Mouse (Mus musculus) embryo, embryonic 9.5 days (tissue): ENCODE measurements around the gene Kcnd1.
A peak's percentile ranks its signal among the peaks of the same experiment; 100 is the strongest.

Source experiments
- DNase-seq: peaks from one replicate; pipeline ENCODE4 v3.0.0-alpha.2; 2017; ENCODE audit errors: extremely low spot score

The Kcnd1 gene

GRCm38 (mm10) chrX:7854578-7854977 is 32.5 kb downstream of the Kcnd1 start:
- no peak for DNase-seq

DNA sequence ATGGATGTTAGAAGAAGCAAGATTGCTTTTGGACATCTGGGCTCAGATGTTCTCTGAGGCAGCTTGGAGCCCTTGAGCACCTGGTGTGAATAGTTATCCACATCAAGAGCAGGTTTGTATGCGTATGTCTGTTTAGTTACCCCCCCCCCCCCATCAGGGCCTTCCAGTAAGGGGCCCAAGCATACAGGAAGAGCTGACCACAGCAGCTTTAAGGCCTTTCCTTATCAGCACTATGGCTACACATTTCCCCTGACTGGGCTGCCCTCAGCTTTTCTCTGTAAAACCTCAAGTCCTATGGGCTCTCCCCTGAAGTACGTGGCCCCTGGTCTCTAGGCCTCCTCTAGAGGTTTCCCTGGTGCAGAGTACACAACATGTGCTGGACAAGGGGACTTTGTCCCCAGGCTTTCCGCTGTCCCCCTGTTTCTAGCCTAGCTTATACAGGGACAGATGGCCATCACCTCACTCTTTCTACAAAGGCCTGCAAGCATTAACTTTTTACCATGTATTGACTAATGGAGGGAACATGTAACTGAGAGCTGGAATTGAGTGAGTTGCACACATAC is 37.2 kb downstream of the Kcnd1 start:
- DNase-seq = no peak

DNA sequence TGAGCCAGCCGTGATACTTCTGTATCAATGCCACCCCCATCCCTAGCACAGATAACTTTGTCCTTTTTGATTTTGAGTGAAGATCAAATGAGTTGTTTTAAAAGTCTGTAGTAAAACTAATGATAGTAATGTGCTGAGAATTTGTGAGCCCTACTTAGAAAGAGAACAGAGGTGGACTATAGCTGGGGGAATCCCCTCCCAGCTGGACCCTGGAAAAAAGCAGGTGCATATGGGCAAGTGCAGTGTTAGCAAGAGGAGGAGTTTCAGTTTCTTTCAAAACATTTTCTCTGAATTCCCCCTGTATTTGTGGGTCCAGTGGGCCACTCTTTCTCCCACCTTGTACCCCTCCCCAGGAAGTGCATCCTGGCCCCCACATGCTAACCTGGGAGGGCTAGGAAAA is 41.1 kb downstream of the Kcnd1 start:
- no peak for DNase-seq

DNA sequence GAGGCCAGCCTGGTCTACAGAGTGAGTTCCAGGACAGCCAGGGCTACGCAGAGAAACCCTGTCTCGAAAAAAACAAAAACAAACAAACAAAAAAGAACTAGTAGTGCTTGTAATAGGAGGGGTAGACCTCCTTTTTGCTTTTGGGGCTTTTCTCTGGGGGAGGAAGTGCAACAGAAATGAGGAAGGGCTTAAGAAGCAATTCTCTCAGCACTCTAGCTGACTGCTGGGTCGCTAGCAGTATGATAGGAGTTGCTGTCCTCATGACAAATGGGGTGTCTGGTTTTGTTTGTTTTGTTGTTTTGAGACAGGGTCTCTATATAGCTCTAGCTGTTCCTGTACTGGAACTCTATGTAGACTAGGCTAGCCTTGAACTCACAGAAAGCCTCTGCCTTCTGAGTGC is 42.5 kb downstream of the Kcnd1 start:
- no peak for DNase-seq

- no peak for DNase-seq
Measured at GRCm38 (mm10) chrX:7865343-7865742, 43.3 kb downstream of the Kcnd1 start.

- DNase-seq = no peak
Measured at GRCm38 (mm10) chrX:7865786-7866185, 43.7 kb downstream of the Kcnd1 start.

DNA sequence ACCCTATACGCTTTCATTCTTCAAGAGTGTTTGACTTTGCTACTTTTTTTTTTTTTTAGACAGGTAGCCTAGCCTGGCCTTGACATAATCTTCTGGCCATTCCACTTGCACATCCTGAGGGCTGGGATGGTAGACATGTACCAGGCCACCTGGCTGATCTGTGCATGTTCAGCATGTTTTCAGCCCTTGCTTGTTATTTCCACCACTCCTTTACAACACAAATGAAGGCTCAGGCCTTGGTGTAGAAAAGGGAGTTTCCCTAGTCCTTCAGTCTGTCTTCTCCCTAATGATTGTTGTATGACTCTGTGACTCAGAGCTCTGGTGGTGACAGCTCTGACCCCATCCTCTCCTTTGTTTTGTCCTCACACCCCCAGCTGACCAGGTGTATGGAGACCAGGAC is 45.1 kb downstream of the Kcnd1 start:
- no peak for DNase-seq

DNA sequence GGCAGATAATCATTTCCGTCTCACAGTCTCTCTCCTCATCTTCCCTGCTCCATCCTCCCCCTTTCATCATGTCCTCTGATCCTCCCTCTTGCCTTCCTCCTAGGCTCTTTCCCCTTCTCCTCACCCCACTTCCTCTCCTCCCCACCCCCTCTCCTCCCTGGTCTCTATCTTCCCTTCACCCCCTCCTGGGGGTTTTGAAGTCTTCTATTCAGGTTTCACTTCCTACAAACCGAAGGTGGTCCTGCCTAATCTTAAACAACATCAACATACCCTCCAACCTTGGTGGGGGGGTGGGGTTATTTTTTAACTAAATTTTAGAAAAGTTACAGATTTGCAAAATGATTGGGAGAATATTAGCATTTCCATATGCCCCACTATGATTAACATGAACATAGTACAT is 46.4 kb downstream of the Kcnd1 start:
- no peak for DNase-seq

GRCm38 (mm10) chrX:7869826-7870225 is 47.7 kb downstream of the Kcnd1 start:
- no peak for DNase-seq

DNA sequence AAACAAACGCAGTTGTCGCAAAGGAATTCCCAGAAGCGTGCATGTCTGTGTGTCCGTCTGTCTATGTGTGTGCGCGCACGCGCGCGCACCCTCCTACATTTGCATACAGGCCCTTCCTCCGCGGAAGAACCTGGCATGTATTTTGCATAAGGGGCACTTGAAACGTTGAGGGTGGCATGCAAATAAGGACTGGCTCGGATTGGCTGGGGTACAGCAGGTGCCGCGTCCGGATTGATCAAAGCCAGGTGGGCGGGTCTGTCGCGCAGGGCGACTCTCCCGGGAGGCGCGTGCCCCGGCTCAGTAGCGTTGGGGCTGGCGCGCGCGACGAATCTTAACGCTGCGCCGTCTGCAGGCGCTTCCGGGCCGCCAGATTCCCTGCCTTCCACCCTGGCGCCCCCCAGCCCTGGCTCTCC is 55.9 kb downstream of the Kcnd1 start, which contains the start of gene Pim2:
Gene Pim2, plus strand, starts transcription at position 256 of the 413 bp plus-strand sequence.
- DNase-seq = peak; percentile 69

DNA sequence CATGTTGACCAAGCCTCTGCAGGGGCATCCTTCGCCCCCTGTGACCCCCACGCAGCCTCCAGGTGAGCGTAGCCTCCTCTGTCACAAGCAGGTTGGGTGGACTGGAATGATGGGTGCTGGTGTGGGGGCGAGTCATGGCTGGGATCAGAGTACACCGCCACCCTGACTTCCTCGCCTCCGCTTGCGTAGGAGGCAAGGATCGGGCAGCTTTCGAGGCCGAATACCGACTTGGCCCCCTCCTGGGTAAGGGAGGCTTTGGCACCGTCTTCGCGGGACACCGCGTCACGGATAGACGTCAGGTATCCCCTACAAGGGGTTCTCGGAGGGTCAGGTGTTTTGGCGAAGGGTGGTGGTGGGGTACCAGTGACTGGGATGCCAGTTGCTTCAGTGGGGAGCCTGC is 56.4 kb downstream of the Kcnd1 start:
- DNase-seq = no peak

- peak; percentile 71 for DNase-seq
Measured at GRCm38 (mm10) chrX:7879819-7880218, 57.7 kb downstream of the Kcnd1 start.

- DNase-seq = peak; percentile 80
Measured at GRCm38 (mm10) chrX:7883841-7884567, 61.9 kb downstream of the Kcnd1 start, which contains the start of gene Slc35a2. Gene Slc35a2, plus strand, starts transcription at chrX:7884028.
